Mouse (Mus musculus): ENCODE data around the gene Krba1. TPM values are rescaled to one million over a fixed set of nuclear protein-coding genes. Genes with fewer than 3 reads are reported as not detected.
A peak's percentile ranks its signal among the peaks of the same experiment; 100 is the strongest.

Krba1 gene
- total and polyA plus RNA-seq, 2 experiments from 2014 or later, result 14.8 to 33.8 TPM

GRCm38 (mm10) chr6:48439654-48440053 lies 44.3 kb downstream of the Krba1 start:
- H3K36me3 ChIP-seq (replicated peaks; ENCODE audit: control insufficient read depth, insufficient read depth, low read length), result peaks cover 31% of the 10 kb centered on the region

GRCm38 (mm10) chr6:48440306-48441014 lies 45.1 kb downstream of the Krba1 start:
- H3K36me3 ChIP-seq (replicated peaks; ENCODE audit: control insufficient read depth, insufficient read depth, low read length), result peaks cover 31% of the 10 kb centered on the region
- ATAC-seq (ENCODE audit: insufficient read depth, low read depth) (no peak), DNase-seq (ENCODE audit: low spot score) (no peak)
- H3K4me2 ChIP-seq (ENCODE audit: low read depth, low read length), result no peak overlapping the region
- H3K27ac ChIP-seq (ENCODE audit: low read depth), result no peak overlapping the region
- no peak for TF ChIP-seq EP300 (IDR thresholded peaks at IDR 0.05; ENCODE audit: low read depth)
- no peak for TF ChIP-seq CTCF (IDR thresholded peaks at IDR 0.05; ENCODE audit: low read depth)
- H3K27me3 ChIP-seq (ENCODE audit: control insufficient read depth, insufficient read depth, low read length), result peaks cover 14% of the 10 kb centered on the region; the same call in 1 of the 2 replicates
- no peak overlapping the region for H3K4me3 ChIP-seq (ENCODE audit: low read depth, low read length)
- H3K9ac ChIP-seq (replicated peaks; ENCODE audit: low read depth, low read length), result no peak overlapping the region
- H3K9me3 ChIP-seq (replicated peaks; ENCODE audit: control insufficient read depth, low read length), result no peaks in the 10 kb centered on the region
- 52% methylated on average over 14 of the region's 14 CpGs for WGBS
- no peaks in the 10 kb centered on the region; the same call in 1 of the 2 replicates for H3K4me1 ChIP-seq (ENCODE audit: control insufficient read depth, insufficient read depth)

More at GRCm38 (mm10) chr6:48439654-48440053, 44.3 kb downstream of the Krba1 start:
- H3K27ac ChIP-seq (ENCODE audit: low read depth), result no peak overlapping the region
- H3K9ac ChIP-seq (replicated peaks; ENCODE audit: low read depth, low read length), result no peak overlapping the region
- TF ChIP-seq CTCF (IDR thresholded peaks at IDR 0.05; ENCODE audit: low read depth) (no peak), EP300 (IDR thresholded peaks at IDR 0.05; ENCODE audit: low read depth) (no peak)
- H3K9me3 ChIP-seq (replicated peaks; ENCODE audit: control insufficient read depth, low read length), result no peaks in the 10 kb centered on the region
- H3K4me3 ChIP-seq (ENCODE audit: low read depth, low read length), result no peak overlapping the region
- H3K27me3 ChIP-seq (ENCODE audit: control insufficient read depth, insufficient read depth, low read length), result peaks cover 14% of the 10 kb centered on the region; the same call in 1 of the 2 replicates
- no peak overlapping the region for H3K4me2 ChIP-seq (ENCODE audit: low read depth, low read length)
- DNase-seq (ENCODE audit: low spot score) (no peak), ATAC-seq (ENCODE audit: insufficient read depth, low read depth) (no peak)
- H3K4me1 ChIP-seq (ENCODE audit: control insufficient read depth, insufficient read depth), result peaks cover 7% of the 10 kb centered on the region; the same call in 1 of the 2 replicates

GRCm38 (mm10) chr6:48443592-48444309 lies 48.4 kb downstream of the Krba1 start:
- Histone ChIP-seq H3K4me1 (ENCODE audit: control insufficient read depth, insufficient read depth) (no peaks in the 10 kb centered on the region; the same call in 1 of the 2 replicates), H3K9ac (replicated peaks; ENCODE audit: low read depth, low read length) (peak overlapping the region; percentile 41), H3K9me3 (replicated peaks; ENCODE audit: control insufficient read depth, low read length) (no peaks in the 10 kb centered on the region), H3K4me2 (ENCODE audit: low read depth, low read length) (peak overlapping the region; percentile 99), H3K27ac (ENCODE audit: low read depth) (peak overlapping the region; percentile 70), H3K27me3 (ENCODE audit: control insufficient read depth, insufficient read depth, low read length) (peaks cover 4% of the 10 kb centered on the region; the same call in 1 of the 2 replicates), H3K36me3 (replicated peaks; ENCODE audit: control insufficient read depth, insufficient read depth, low read length) (peaks cover 22% of the 10 kb centered on the region), H3K4me3 (ENCODE audit: low read depth, low read length) (peak overlapping the region; percentile 88)
- TF ChIP-seq CTCF (IDR thresholded peaks at IDR 0.05; ENCODE audit: low read depth) (no peak), EP300 (IDR thresholded peaks at IDR 0.05; ENCODE audit: low read depth) (peak; percentile 55)
- ATAC-seq (ENCODE audit: insufficient read depth, low read depth) (peak; percentile 87), DNase-seq (ENCODE audit: low spot score) (peak; percentile 93)
- WGBS, result 6% methylated on average over 19 of the region's 19 CpGs

GRCm38 (mm10) chr6:48444310-48445180 lies 49.2 kb downstream of the Krba1 start:
- WGBS, result under 1% methylated on average over 32 of the region's 34 CpGs
- peaks cover 14% of the 10 kb centered on the region; the same call in 1 of the 2 replicates for H3K36me3 ChIP-seq (replicated peaks; ENCODE audit: control insufficient read depth, insufficient read depth, low read length)
- ATAC-seq (ENCODE audit: insufficient read depth, low read depth), result peak; percentile 65

More at GRCm38 (mm10) chr6:48444310-48445180, 49.2 kb downstream of the Krba1 start:
- H3K9ac ChIP-seq (replicated peaks; ENCODE audit: low read depth, low read length), result peak overlapping the region; percentile 83
- DNase-seq (ENCODE audit: low spot score), result peak; percentile 93
- no peaks in the 10 kb centered on the region for H3K27me3 ChIP-seq (ENCODE audit: control insufficient read depth, insufficient read depth, low read length)
- TF ChIP-seq EP300 (IDR thresholded peaks at IDR 0.05; ENCODE audit: low read depth), result 0 out of 2 replicates have a peak, but pooled peaks have one; percentile 21
- no peak for TF ChIP-seq CTCF (IDR thresholded peaks at IDR 0.05; ENCODE audit: low read depth)
- peak overlapping the region; percentile 99 for H3K4me2 ChIP-seq (ENCODE audit: low read depth, low read length)
- H3K4me1 ChIP-seq (ENCODE audit: control insufficient read depth, insufficient read depth), result no peaks in the 10 kb centered on the region; the same call in 1 of the 2 replicates
- H3K4me3 ChIP-seq (ENCODE audit: low read depth, low read length), result peak overlapping the region; percentile 88
- peak overlapping the region; percentile 91 for H3K27ac ChIP-seq (ENCODE audit: low read depth)
- no peaks in the 10 kb centered on the region for H3K9me3 ChIP-seq (replicated peaks; ENCODE audit: control insufficient read depth, low read length)
